Mouse (Mus musculus) intestine, postnatal 0 days (tissue): ENCODE data around the gene Gltpd2. TPM values are rescaled to one million over a fixed set of nuclear protein-coding genes. Genes with fewer than 3 reads are reported as not detected.

Source experiments
- ATAC-seq: fragments of 200-750 bp; cut with Nextera tagmentation; 2 replicates; pipeline ENCODE4 v1.8.0; 2017; ENCODE audit warnings: mild to moderate bottlenecking, moderate TSS enrichment, moderate library complexity
- H3K27ac ChIP-seq: fragments of 300-500 bp; sonication (generic); 2 replicates; pipeline ENCODE4 v1.5.1; 2014; ENCODE audit warnings: mild to moderate bottlenecking, low read depth, low read length, moderate library complexity
- H3K27me3 ChIP-seq: fragments of 300-500 bp; sonication (generic); replicated peaks from 2 replicates; pipeline ENCODE4 v1.6.1; 2014; ENCODE audit warnings: low read length, mixed read lengths; ENCODE audit not compliant: control insufficient read depth, insufficient read depth
- H3K36me3 ChIP-seq: fragments of 300-500 bp; sonication (generic); 2 replicates; pipeline ENCODE4 v1.6.1; 2014; ENCODE audit warnings: mild to moderate bottlenecking, moderate library complexity; ENCODE audit not compliant: control insufficient read depth, insufficient read depth
- H3K4me1 ChIP-seq: fragments of 300-500 bp; sonication (generic); replicated peaks from 2 replicates; pipeline ENCODE4 v1.6.1; 2014; ENCODE audit warnings: antibody characterized with exemption, low read length, mixed read lengths; ENCODE audit not compliant: control insufficient read depth, insufficient read depth
- H3K4me2 ChIP-seq: fragments of 300-500 bp; sonication (generic); replicated peaks from 2 replicates; pipeline ENCODE4 v1.6.1; 2014; ENCODE audit warnings: low read depth, mild to moderate bottlenecking, moderate library complexity
- H3K4me3 ChIP-seq: fragments of 300-500 bp; sonication (generic); 2 replicates; pipeline ENCODE4 v1.5.1; 2014; ENCODE audit warnings: low read depth, low read length
- H3K9ac ChIP-seq: fragments of 300-500 bp; sonication (generic); 2 replicates; pipeline ENCODE4 v1.6.1; 2014; ENCODE audit warnings: mild to moderate bottlenecking, low read depth, low read length
- H3K9me3 ChIP-seq: fragments of 300-500 bp; sonication (generic); 2 replicates; pipeline ENCODE4 v1.6.1; 2016; ENCODE audit warnings: mixed run types; ENCODE audit not compliant: control insufficient read depth
- CTCF ChIP-seq: sonication (generic); IDR thresholded peaks from 2 replicates; pipeline ENCODE4 v1.5.1; 2016; ENCODE audit warnings: low read depth, mild to moderate bottlenecking, control low read depth, antibody characterized with exemption, moderate library complexity
- WGBS: fragments of 180-500 bp; shearing (Covaris S2); extraction: QIAGEN DNeasy Blood & Tissue Kit; methylation state at CpG from one replicate; pipeline ENCODE4 v1.1.7; 2014; 5-methylcytosine and 5-hydroxymethylcytosine counted together
- polyA plus RNA-seq: library from polyadenylated mRNA; unstranded; fragments of >200 nt; fragmentation: Nextera tagmentation; extraction: Ambion mirVana; gene quantifications from 2 replicates; pipeline ENCODE4 v1.2.1, GENCODE M21; 2015

Gltpd2 gene
- polyA plus RNA-seq, 1 experiment from 2014 or later, result 0.30 TPM

GRCm38 (mm10) chr11:70487816-70488215 is 31.2 kb upstream of the Gltpd2 start:
- no peak for ATAC-seq
- no peaks in the 10 kb centered on the region for H3K27me3 ChIP-seq
- no peaks in the 10 kb centered on the region for H3K4me1 ChIP-seq
- H3K9ac ChIP-seq, result no peak overlapping the region
- WGBS, result 41% methylated on average over 4 of the region's 4 CpGs
- H3K4me2 ChIP-seq, result no peak overlapping the region
- H3K9me3 ChIP-seq, result 0 out of 2 replicates have a peak, but pooled peaks cover 2% of the 10 kb centered on the region
- no peak overlapping the region for H3K27ac ChIP-seq
- TF ChIP-seq CTCF, result no peak
- H3K36me3 ChIP-seq, result no peaks in the 10 kb centered on the region
- H3K4me3 ChIP-seq, result no peak overlapping the region

GRCm38 (mm10) chr11:70489138-70489537 is 29.9 kb upstream of the Gltpd2 start:
- no peaks in the 10 kb centered on the region for H3K4me1 ChIP-seq
- H3K9ac ChIP-seq, result no peak overlapping the region
- H3K36me3 ChIP-seq, result no peaks in the 10 kb centered on the region
- WGBS, result 86% methylated on average over 3 of the region's 3 CpGs
- no peak for ATAC-seq
- H3K27ac ChIP-seq, result no peak overlapping the region
- 0 out of 2 replicates have a peak, but pooled peaks cover 2% of the 10 kb centered on the region for H3K9me3 ChIP-seq
- no peak overlapping the region for H3K4me2 ChIP-seq
- no peaks in the 10 kb centered on the region for H3K27me3 ChIP-seq
- TF ChIP-seq CTCF, result no peak
- H3K4me3 ChIP-seq, result no peak overlapping the region

DNA sequence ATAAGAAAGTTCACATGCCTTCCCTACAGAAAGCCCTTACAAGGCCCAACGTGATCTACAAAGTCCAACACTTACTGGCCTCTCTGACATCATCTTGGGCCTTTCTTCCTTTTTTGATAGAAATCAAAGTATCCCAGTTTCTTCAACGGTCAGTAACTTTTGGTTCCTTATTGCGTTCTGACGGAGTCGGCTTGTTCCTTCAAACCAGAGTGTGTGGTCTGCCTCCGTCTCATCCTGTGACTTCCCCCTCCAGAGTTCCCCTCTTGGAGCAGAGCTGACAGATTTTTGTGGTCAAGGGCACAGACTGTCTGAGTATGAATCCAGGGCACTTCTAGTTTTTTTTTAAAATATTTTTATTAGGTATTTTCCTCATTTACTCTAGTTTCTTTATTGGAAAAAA is 29.3 kb upstream of the Gltpd2 start:
- 0 out of 2 replicates have a peak, but pooled peaks cover 2% of the 10 kb centered on the region for H3K9me3 ChIP-seq
- no peak overlapping the region for H3K27ac ChIP-seq
- H3K27me3 ChIP-seq, result no peaks in the 10 kb centered on the region
- H3K9ac ChIP-seq, result no peak overlapping the region
- WGBS, result 79% methylated on average over 6 of the region's 6 CpGs
- H3K4me1 ChIP-seq, result no peaks in the 10 kb centered on the region
- no peak overlapping the region for H3K4me2 ChIP-seq
- H3K4me3 ChIP-seq, result no peak overlapping the region
- no peak for TF ChIP-seq CTCF
- no peaks in the 10 kb centered on the region for H3K36me3 ChIP-seq
- ATAC-seq, result no peak

- ATAC-seq, result peak; percentile 2; the same call in 1 of the 2 replicates
- peak overlapping the region; percentile 60 for H3K27ac ChIP-seq
- no peak overlapping the region for H3K9ac ChIP-seq
Observed at GRCm38 (mm10) chr11:70499566-70500475, 19.2 kb upstream of the Gltpd2 start.

GRCm38 (mm10) chr11:70500476-70500812 is 18.6 kb upstream of the Gltpd2 start:
- Histone ChIP-seq H3K27me3 (no peaks in the 10 kb centered on the region), H3K27ac (no peak overlapping the region), H3K4me3 (no peak overlapping the region), H3K9me3 (no peaks in the 10 kb centered on the region), H3K4me2 (no peak overlapping the region), H3K4me1 (no peaks in the 10 kb centered on the region), H3K36me3 (no peaks in the 10 kb centered on the region), H3K9ac (no peak overlapping the region)
- peak; percentile 53 for ATAC-seq
- WGBS, result 35% methylated on average over 1 of the region's 1 CpGs
- TF ChIP-seq CTCF, result no peak

More at GRCm38 (mm10) chr11:70499566-70500475, 19.2 kb upstream of the Gltpd2 start:
- Histone ChIP-seq H3K9me3 (no peaks in the 10 kb centered on the region), H3K27me3 (no peaks in the 10 kb centered on the region), H3K36me3 (no peaks in the 10 kb centered on the region), H3K4me3 (no peak overlapping the region), H3K4me1 (no peaks in the 10 kb centered on the region), H3K4me2 (no peak overlapping the region)
- TF ChIP-seq CTCF, result peak; percentile 71
- WGBS, result 51% methylated on average over 14 of the region's 14 CpGs

DNA sequence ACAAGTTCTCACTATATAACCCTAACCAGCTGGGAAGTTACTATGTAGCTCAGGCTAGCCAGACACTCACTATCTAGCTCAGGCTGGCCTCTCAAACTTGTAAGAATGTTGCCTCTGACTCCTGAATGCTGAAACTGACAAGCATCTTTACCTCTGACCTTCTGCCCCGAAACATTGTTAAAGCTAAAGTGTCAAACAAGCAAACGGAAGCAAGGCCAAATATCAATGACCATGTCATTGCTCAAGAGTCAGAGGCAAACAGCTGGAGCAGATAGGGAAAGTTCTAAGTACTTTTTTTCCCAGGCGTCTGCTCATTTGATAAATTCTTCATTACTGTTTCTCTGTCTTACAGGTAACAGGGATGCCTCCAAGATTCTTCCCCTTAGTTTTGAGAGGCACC is 17.0 kb upstream of the Gltpd2 start:
- no peak overlapping the region for H3K4me3 ChIP-seq
- WGBS, result 28% methylated on average over 3 of the region's 3 CpGs
- no peak for TF ChIP-seq CTCF
- no peak for ATAC-seq
- no peak overlapping the region for H3K4me2 ChIP-seq
- no peaks in the 10 kb centered on the region for H3K36me3 ChIP-seq
- no peaks in the 10 kb centered on the region for H3K27me3 ChIP-seq
- H3K4me1 ChIP-seq, result 0 out of 2 replicates have a peak, but pooled peaks cover 2% of the 10 kb centered on the region
- no peak overlapping the region for H3K9ac ChIP-seq
- no peak overlapping the region; the same call in 1 of the 2 replicates for H3K27ac ChIP-seq
- H3K9me3 ChIP-seq, result no peaks in the 10 kb centered on the region
